Mouse (Mus musculus): Measurements from ENCODE around the gene Gramd1a. TPM values are rescaled to one million over a fixed set of nuclear protein-coding genes. Genes with fewer than 3 reads are reported as not detected.

The Gramd1a gene
- 11.9 and 14.3 TPM in 2 replicates for polyA plus RNA-seq (2015; fragmentation: Nextera tagmentation; extraction: Ambion mirVana)

DNA sequence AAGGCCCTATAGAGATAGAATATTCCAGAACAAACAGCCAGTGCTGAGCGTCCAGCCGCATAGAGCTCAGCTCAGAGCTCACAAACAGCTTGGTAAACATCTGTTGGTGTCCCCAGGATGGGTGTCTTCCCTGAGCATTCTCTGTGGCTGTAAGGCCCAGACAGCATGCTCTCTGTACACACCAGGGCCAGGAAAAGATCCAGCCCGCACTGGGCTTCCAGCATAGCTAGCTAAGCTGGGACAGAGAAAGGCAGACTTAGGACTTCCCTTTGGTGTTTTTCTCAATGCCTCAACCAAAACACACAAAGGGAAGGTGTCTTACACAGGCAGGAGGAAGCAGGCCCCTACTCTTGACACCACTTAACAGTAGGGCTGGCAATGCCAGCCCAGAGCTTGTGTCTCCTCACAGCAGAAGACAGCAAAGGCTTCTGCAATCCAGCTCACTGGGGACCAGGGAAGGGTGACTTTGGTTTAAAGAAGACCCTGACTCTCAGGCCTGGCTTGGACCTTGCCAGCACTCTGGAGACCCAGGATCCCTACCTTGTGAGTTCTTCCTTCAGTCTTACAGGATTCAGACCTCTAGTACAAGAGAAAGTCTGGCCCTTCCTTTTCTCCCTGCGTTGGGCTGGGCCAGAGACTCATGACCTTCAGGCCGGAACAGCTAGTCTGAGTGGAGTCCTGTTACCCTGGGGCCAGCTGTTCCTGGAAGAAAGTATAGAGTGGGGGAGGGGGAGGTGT, at the start of gene Gramd1a:
Gene Gramd1a (minus strand): TSS at position 601 of the 738 bp plus-strand sequence.
- Histone ChIP-seq H3K4me2 (peak within 1 kb of the TSS; percentile 49), H3K36me3 (replicated peaks) (no peaks in the 10 kb centered on the region), H3K27me3 (no peaks in the 10 kb centered on the region), H3K4me1 (replicated peaks) (peaks cover 26% of the 10 kb centered on the region), H3K9me3 (replicated peaks) (no peaks in the 10 kb centered on the region), H3K9ac (no peak within 1 kb of the TSS), H3K27ac (replicated peaks) (peak within 1 kb of the TSS; percentile 72), H3K4me3 (replicated peaks) (no peak within 1 kb of the TSS; the same call in 1 of the 2 replicates)
- 47% methylated on average over 5 of the region's 5 CpGs for WGBS (ENCODE audit: insufficient replicate concordance)
- ATAC-seq (ENCODE audit: insufficient read depth), result no peak

DNA sequence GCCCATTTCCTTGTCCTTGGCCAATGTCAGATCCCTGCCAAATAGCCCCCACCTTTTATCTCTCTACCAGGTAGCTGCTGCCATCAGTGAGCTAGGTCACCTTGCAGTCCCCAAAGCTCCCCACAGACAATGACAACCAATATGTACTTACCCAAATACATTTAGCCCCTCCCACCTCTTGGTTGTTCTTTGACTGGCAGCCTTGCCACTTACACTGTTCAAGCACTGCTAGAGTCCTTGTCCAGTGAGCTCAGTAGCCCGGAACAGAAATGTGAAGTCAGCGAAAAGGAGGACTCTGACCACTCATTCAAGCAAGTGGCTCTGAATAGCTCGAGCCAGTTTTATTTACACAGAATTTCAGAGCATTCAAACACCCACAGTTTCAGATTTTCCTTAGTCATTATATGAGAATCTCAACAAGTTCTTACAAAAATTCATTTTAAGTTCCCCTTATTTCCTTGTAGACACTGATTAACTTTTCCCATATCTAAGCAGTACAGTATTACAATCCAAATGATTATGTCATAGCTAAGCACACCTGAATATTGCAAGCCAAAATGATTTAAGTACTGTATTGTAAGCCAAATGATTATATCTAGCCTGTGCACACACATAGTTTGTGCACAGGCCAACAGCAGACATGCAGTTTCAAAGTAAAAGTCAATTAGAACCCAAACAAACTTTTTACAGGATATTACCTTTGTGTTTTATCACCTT, 40.1 kb upstream of the Gramd1a start:
- Histone ChIP-seq H3K4me2 (no peak overlapping the region), H3K4me1 (replicated peaks) (no peaks in the 10 kb centered on the region), H3K27me3 (no peaks in the 10 kb centered on the region), H3K27ac (replicated peaks) (no peak overlapping the region), H3K9ac (no peak overlapping the region), H3K9me3 (replicated peaks) (no peaks in the 10 kb centered on the region), H3K36me3 (replicated peaks) (no peaks in the 10 kb centered on the region), H3K4me3 (replicated peaks) (no peak overlapping the region)
- WGBS (ENCODE audit: insufficient replicate concordance), result 57% methylated on average over 3 of the region's 3 CpGs
- ATAC-seq (ENCODE audit: insufficient read depth), result no peak

DNA sequence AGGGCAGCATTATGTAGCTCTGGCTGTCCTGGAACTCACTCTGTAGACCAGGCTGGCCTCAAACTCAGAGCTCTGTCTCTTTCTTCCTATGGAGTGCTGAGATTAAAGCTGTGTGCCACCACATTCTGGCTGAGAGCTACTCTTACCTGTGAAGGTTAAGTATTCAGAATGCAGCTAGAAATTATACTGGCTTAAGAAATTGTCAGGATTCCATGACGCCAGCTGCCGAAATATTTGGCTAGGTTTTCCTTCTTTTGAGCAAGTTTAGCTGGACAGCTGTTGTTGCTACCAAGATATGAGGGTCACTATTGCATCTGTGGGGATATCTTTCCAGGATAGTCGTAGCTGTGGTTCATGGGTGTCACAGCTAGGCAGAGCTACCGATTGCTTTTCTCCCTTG, 29.0 kb upstream of the Gramd1a start:
- Histone ChIP-seq H3K9me3 (replicated peaks) (no peaks in the 10 kb centered on the region), H3K27me3 (no peaks in the 10 kb centered on the region), H3K4me2 (no peak overlapping the region), H3K4me3 (replicated peaks) (no peak overlapping the region), H3K27ac (replicated peaks) (no peak overlapping the region), H3K9ac (no peak overlapping the region), H3K4me1 (replicated peaks) (no peaks in the 10 kb centered on the region), H3K36me3 (replicated peaks) (no peaks in the 10 kb centered on the region)
- no peak for ATAC-seq (ENCODE audit: insufficient read depth)
- 58% methylated on average over 4 of the region's 4 CpGs for WGBS (ENCODE audit: insufficient replicate concordance)

DNA sequence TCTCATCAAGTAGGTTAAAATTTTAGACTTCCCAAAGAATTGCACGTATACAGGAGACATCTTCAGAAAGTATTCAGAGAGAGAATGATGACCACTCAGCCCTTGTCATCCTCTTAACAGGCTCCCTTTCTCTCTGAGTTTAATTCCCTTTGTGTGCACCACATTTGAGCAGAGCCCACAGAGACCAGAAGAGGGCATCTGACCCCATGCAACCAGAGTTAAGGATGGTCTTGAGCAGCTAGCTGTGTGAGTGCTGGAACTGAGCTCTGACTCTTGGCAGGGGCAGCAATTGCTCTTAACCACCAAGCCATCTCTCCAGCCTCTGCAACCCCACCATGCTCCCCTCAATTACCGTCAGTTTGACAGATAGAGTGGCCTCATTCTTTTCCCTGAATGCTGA, 27.2 kb upstream of the Gramd1a start:
- no peak overlapping the region for H3K27ac ChIP-seq (replicated peaks)
- H3K36me3 ChIP-seq (replicated peaks), result no peaks in the 10 kb centered on the region
- H3K9me3 ChIP-seq (replicated peaks), result no peaks in the 10 kb centered on the region
- H3K9ac ChIP-seq, result no peak overlapping the region
- H3K4me2 ChIP-seq, result no peak overlapping the region
- 0 out of 2 replicates have a peak, but pooled peaks cover under 1% of the 10 kb centered on the region for H3K27me3 ChIP-seq
- WGBS (ENCODE audit: insufficient replicate concordance), result 24% methylated on average over 2 of the region's 2 CpGs
- no peak overlapping the region for H3K4me3 ChIP-seq (replicated peaks)
- ATAC-seq (ENCODE audit: insufficient read depth), result no peak
- H3K4me1 ChIP-seq (replicated peaks), result no peaks in the 10 kb centered on the region

DNA sequence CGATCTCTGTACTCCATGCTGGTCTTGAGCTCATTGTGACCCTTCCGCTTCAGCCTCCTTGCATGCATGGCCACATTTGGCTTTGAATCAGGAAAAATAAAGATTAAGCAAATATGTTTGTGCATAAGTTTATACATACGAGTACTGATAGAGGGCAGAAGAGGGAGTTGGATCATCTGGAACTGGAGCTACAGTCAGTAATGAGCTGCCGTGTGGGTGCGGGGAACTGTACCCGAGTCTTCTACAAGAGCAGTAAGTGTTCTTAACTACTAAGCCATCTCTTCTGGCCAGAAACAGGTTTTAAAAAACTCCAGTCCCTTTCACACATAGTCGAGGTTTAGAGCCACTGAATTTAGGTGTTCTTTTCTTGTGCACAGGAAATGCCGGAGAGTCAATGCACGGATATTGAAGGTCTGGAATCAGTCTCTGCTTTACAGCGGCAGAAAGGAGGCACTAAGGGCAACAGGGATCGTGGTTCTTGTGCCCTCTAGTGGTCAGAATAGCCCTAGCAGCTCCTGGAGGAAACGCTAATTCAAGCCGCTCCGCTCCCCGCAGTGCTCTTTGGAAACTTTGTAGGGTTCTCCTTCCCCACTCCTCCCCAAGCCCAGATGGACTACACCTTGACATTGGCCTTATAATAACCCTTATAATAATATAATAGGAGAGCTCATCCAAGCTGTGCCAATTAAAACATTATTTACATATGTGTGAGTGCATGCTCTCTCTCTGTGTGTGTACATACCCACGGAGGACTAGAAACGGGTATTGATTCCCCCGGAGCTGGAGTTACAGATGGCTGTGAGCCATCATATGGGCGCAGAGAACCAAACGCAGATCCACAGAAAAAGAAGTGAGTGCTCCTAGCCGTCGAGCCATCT, 21.4 kb upstream of the Gramd1a start:
- WGBS (ENCODE audit: insufficient replicate concordance), result 23% methylated on average over 22 of the region's 22 CpGs
- no peak overlapping the region for H3K27ac ChIP-seq (replicated peaks)
- no peak overlapping the region for H3K4me3 ChIP-seq (replicated peaks)
- H3K4me1 ChIP-seq (replicated peaks), result no peaks in the 10 kb centered on the region
- H3K4me2 ChIP-seq, result no peak overlapping the region
- H3K9ac ChIP-seq, result no peak overlapping the region
- H3K9me3 ChIP-seq (replicated peaks), result no peaks in the 10 kb centered on the region
- peaks cover 7% of the 10 kb centered on the region; the same call in 1 of the 2 replicates for H3K27me3 ChIP-seq
- H3K36me3 ChIP-seq (replicated peaks), result no peaks in the 10 kb centered on the region
- no peak for ATAC-seq (ENCODE audit: insufficient read depth)

DNA sequence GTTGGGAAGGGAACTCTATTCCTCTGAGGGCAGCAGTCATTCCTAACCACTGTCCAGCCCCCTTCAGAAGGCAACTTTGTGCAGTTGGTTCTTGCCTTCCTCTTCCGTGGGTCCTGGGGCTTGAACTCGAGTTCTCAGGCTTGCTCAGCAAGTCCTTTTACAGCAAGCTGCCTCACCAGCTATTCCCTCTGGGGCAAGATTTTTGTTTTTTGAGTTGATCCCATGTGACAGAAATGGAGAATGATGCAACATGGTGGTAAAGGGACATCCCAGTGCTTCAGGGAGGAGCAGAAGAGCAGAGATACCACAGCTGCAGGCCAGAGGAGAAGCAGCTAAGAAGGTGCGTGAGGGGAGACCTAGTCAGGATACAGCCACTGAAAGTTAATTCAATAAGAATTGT, 19.4 kb upstream of the Gramd1a start:
- H3K36me3 ChIP-seq (replicated peaks), result no peaks in the 10 kb centered on the region
- H3K4me1 ChIP-seq (replicated peaks), result no peaks in the 10 kb centered on the region
- ATAC-seq (ENCODE audit: insufficient read depth), result no peak
- H3K27ac ChIP-seq (replicated peaks), result no peak overlapping the region
- no peak overlapping the region for H3K4me3 ChIP-seq (replicated peaks)
- H3K9me3 ChIP-seq (replicated peaks), result no peaks in the 10 kb centered on the region
- peaks cover 7% of the 10 kb centered on the region; the same call in 1 of the 2 replicates for H3K27me3 ChIP-seq
- WGBS (ENCODE audit: insufficient replicate concordance), result 48% methylated on average over 3 of the region's 3 CpGs
- no peak overlapping the region for H3K9ac ChIP-seq
- H3K4me2 ChIP-seq, result no peak overlapping the region

DNA sequence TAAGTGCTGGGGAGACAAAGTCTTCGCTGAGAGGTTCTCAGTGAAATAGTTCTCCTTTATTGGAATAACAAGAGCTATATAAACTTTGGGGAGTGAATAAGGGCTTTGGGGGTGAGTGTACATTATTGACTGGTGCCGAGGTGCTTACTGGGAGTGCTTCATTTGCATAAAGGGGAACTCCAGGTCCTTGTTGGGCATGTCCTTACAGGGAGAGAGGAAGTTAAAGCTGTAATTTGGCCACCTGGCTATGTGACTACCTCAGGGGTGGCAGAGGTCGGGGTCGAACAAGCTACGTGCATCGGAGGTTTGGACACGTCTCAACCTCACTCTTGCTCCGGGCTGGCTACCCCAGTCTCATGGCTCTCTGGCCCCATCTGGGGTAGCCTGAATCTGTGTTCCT, 18.8 kb upstream of the Gramd1a start:
- no peak overlapping the region for H3K4me3 ChIP-seq (replicated peaks)
- H3K36me3 ChIP-seq (replicated peaks), result no peaks in the 10 kb centered on the region
- no peak overlapping the region for H3K27ac ChIP-seq (replicated peaks)
- peaks cover 7% of the 10 kb centered on the region; the same call in 1 of the 2 replicates for H3K27me3 ChIP-seq
- no peaks in the 10 kb centered on the region for H3K9me3 ChIP-seq (replicated peaks)
- H3K4me1 ChIP-seq (replicated peaks), result no peaks in the 10 kb centered on the region
- WGBS (ENCODE audit: insufficient replicate concordance), result 48% methylated on average over 8 of the region's 8 CpGs
- ATAC-seq (ENCODE audit: insufficient read depth), result no peak
- no peak overlapping the region for H3K9ac ChIP-seq
- no peak overlapping the region for H3K4me2 ChIP-seq

DNA sequence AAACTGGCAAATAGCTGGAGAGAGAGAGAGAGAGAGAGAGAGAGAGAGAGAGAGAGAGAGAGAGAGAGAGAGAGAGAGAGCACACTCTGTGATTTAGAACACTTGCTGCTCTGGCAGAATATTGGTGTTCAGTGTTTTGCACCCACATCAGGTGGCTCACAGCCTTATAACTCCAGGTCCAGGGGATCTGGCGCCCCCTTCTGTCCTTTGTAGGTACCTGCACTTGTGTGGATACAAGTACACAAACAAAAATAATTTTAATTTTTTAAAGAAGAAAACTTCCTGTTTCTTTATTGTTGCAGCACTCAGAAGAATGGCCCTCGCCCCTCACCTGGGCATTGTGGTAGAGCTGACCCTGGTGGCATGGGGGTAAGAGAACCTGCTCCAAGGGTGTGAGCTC, 16.5 kb upstream of the Gramd1a start:
- 6% methylated on average over 2 of the region's 2 CpGs for WGBS (ENCODE audit: insufficient replicate concordance)
- H3K27ac ChIP-seq (replicated peaks), result no peak overlapping the region

DNA sequence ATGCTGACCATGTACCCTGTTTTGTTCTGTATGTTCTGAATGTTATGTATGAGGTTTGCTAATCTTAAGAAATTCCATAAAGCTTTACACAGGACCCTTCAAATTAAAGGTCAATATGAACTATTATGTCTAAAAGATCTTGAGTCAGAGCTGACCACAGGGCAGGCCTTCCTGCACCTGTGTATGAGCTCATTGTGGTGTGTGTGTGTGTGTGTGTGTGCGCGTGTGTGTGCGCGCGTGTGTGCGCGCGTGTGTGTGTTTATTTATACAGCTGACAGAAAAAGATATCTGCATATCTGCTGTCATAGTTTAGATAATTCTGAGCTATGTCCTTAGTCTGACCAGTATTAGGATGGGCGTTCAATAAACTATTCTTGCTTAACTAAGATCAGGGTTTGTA, 14.8 kb upstream of the Gramd1a start:
- H3K9me3 ChIP-seq (replicated peaks), result no peaks in the 10 kb centered on the region
- no peak overlapping the region for H3K9ac ChIP-seq
- no peak for ATAC-seq (ENCODE audit: insufficient read depth)

More for the DNA sequence above, 16.5 kb upstream of the Gramd1a start:
- H3K4me2 ChIP-seq, result no peak overlapping the region
- H3K4me3 ChIP-seq (replicated peaks), result no peak overlapping the region
- no peak for ATAC-seq (ENCODE audit: insufficient read depth)
- 0 out of 2 replicates have a peak, but pooled peaks cover under 1% of the 10 kb centered on the region for H3K27me3 ChIP-seq
- H3K4me1 ChIP-seq (replicated peaks), result no peaks in the 10 kb centered on the region
- H3K36me3 ChIP-seq (replicated peaks), result no peaks in the 10 kb centered on the region
- no peaks in the 10 kb centered on the region for H3K9me3 ChIP-seq (replicated peaks)
- H3K9ac ChIP-seq, result no peak overlapping the region

DNA sequence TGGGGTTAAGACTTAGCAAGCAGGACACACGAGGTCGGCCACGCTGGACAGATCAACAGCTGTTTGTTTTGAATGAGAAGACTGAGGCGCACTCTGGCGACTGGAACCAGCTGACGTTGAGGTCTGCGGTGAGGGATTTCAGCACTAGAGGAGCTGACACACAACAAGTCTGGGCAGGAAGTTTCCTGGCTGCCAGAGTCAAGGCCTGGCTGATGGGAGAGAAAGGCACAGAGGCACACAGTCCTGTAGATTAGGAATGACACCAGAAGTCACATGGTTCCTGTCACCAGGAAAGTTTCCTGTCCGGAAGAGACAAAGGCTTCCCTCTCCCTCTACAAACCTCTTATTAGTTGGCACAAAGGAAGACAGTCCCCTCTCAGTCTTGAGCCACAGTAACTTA, 12.7 kb upstream of the Gramd1a start:
- Histone ChIP-seq H3K9me3 (replicated peaks) (no peaks in the 10 kb centered on the region), H3K36me3 (replicated peaks) (no peaks in the 10 kb centered on the region), H3K4me2 (no peak overlapping the region), H3K4me1 (replicated peaks) (no peaks in the 10 kb centered on the region), H3K27me3 (no peaks in the 10 kb centered on the region), H3K4me3 (replicated peaks) (no peak overlapping the region), H3K27ac (replicated peaks) (no peak overlapping the region), H3K9ac (no peak overlapping the region)
- peak; percentile 15; the same call in 1 of the 2 replicates for ATAC-seq (ENCODE audit: insufficient read depth)
- 6% methylated on average over 8 of the region's 8 CpGs for WGBS (ENCODE audit: insufficient replicate concordance)

More for the DNA sequence above, 14.8 kb upstream of the Gramd1a start:
- no peaks in the 10 kb centered on the region for H3K4me1 ChIP-seq (replicated peaks)
- 83% methylated on average over 9 of the region's 9 CpGs for WGBS (ENCODE audit: insufficient replicate concordance)
- no peak overlapping the region for H3K4me3 ChIP-seq (replicated peaks)
- H3K27ac ChIP-seq (replicated peaks), result no peak overlapping the region
- no peaks in the 10 kb centered on the region for H3K27me3 ChIP-seq
- no peak overlapping the region for H3K4me2 ChIP-seq
- no peaks in the 10 kb centered on the region for H3K36me3 ChIP-seq (replicated peaks)

DNA sequence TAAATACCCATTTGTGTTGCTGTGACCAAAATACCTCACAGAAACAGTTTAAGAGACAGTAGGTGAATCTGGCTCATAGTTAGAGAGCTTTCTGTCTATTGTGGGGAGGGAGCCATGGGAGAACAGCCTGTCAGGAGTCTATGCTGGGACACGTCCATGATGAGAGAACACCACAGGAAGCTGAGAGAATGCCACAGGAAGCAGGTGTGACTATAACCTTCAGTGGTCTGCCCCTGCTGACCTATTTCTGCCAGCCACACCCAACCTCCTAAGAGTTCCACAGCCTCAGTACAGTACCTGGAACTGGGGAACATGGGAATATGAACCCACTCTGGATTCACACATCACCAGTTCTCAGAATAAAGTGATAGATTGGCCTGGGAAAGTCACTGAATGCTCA, 9.1 kb upstream of the Gramd1a start:
- no peak overlapping the region for H3K27ac ChIP-seq (replicated peaks)
- 18% methylated on average over 1 of the region's 1 CpGs for WGBS (ENCODE audit: insufficient replicate concordance)
- H3K9ac ChIP-seq, result no peak overlapping the region
- no peak for ATAC-seq (ENCODE audit: insufficient read depth)
- H3K4me3 ChIP-seq (replicated peaks), result no peak overlapping the region
- H3K9me3 ChIP-seq (replicated peaks), result no peaks in the 10 kb centered on the region
- peaks cover 6% of the 10 kb centered on the region; the same call in 1 of the 2 replicates for H3K4me1 ChIP-seq (replicated peaks)
- H3K36me3 ChIP-seq (replicated peaks), result no peaks in the 10 kb centered on the region
- H3K4me2 ChIP-seq, result no peak overlapping the region
- no peaks in the 10 kb centered on the region for H3K27me3 ChIP-seq
